In genomic region chr8:95714837-95715413, GRCm38 (mm10) we compare ENCODE assay signal across 7 mouse cellular contexts. TPM values are rescaled to one million over a fixed set of nuclear protein-coding genes. Genes with fewer than 3 reads are reported as not detected.
A peak's percentile ranks its signal among the peaks of the same experiment; 100 is the strongest.
DNase-seq lines count a peak whose midpoint lies in the region; ATAC-seq and TF ChIP-seq lines count a peak whose summit lies in the region.

No protein-coding gene starts in this region.

- H3K36me3 ChIP-seq in forebrain, embryonic 16.5 days (ENCODE audit: control insufficient read depth, insufficient read depth), result peaks cover 8% of the 10 kb centered on the region; the same call in 1 of the 2 replicates
- H3K36me3 ChIP-seq in liver, adult 2 months (ENCODE audit: control insufficient read depth, insufficient read depth, low read length), result peaks cover 15% of the 10 kb centered on the region
- peaks cover 3% of the 10 kb centered on the region for H3K36me3 ChIP-seq in stomach, embryonic 16.5 days (ENCODE audit: control insufficient read depth, insufficient read depth, low read length)

- TF ChIP-seq CTCF in liver, adult 2 months (IDR thresholded peaks at IDR 0.05; ENCODE audit: low read depth, low read length), result no peak

- 92% methylated on average over 6 of the region's 6 CpGs for WGBS in forebrain, embryonic 16.5 days
- WGBS in liver, adult 2 months, result 55% methylated on average over 6 of the region's 6 CpGs
- WGBS in stomach, embryonic 16.5 days, result 83% methylated on average over 6 of the region's 6 CpGs

- H3K79me2 ChIP-seq in liver, adult 2 months (ENCODE audit: control insufficient read depth, insufficient read depth, low read length), result no peaks in the 10 kb centered on the region

- H3K4me3 ChIP-seq in forebrain, embryonic 16.5 days (replicated peaks; ENCODE audit: low read length), result peak overlapping the region; percentile 76
- H3K4me3 ChIP-seq in liver, adult 2 months (ENCODE audit: insufficient read depth, low read depth, low read length), result no peak overlapping the region
- peak overlapping the region; percentile 86; the same call in 1 of the 2 replicates for H3K4me3 ChIP-seq in stomach, embryonic 16.5 days (replicated peaks; ENCODE audit: low read length)

- no peaks in the 10 kb centered on the region for H3K9me3 ChIP-seq in forebrain, embryonic 16.5 days (ENCODE audit: control insufficient read depth, low read length)
- H3K9me3 ChIP-seq in stomach, embryonic 16.5 days (replicated peaks; ENCODE audit: control insufficient read depth, low read length), result no peaks in the 10 kb centered on the region

- H3K27me3 ChIP-seq in forebrain, embryonic 16.5 days (replicated peaks; ENCODE audit: control insufficient read depth, insufficient read depth, low read length), result no peaks in the 10 kb centered on the region
- no peaks in the 10 kb centered on the region for H3K27me3 ChIP-seq in liver, adult 2 months (ENCODE audit: control insufficient read depth, insufficient read depth, low read length)
- H3K27me3 ChIP-seq in stomach, embryonic 16.5 days (ENCODE audit: control insufficient read depth, insufficient read depth, low read length), result no peaks in the 10 kb centered on the region

- no peak for ATAC-seq in forebrain, embryonic 16.5 days
- ATAC-seq in stomach, embryonic 16.5 days (ENCODE audit: insufficient read depth, low FRiP score), result no peak

- no peak overlapping the region for H3K27ac ChIP-seq in forebrain, embryonic 16.5 days (ENCODE audit: low read length)
- peak overlapping the region; percentile 12; the same call in 1 of the 2 replicates for H3K27ac ChIP-seq in liver, adult 2 months (replicated peaks; ENCODE audit: insufficient read depth, low read depth, low read length)
- H3K27ac ChIP-seq in stomach, embryonic 16.5 days (ENCODE audit: low read length), result no peak overlapping the region

- H3K9ac ChIP-seq in forebrain, embryonic 16.5 days (replicated peaks; ENCODE audit: low read depth, low read length), result no peak overlapping the region; the same call in 1 of the 2 replicates
- 0 out of 2 replicates have a peak overlapping the region, but pooled peaks have one; percentile 16 for H3K9ac ChIP-seq in liver, adult 2 months (ENCODE audit: low read depth, low read length)
- H3K9ac ChIP-seq in stomach, embryonic 16.5 days (ENCODE audit: low read length), result no peak overlapping the region

- DNase-seq in right cerebral cortex, adult 18-20 months, result peak; percentile 15
- DNase-seq in right cerebral cortex, postnatal 4 days, result no peak
- no peak for DNase-seq in liver, adult 2 months (ENCODE audit: extremely low read depth, low read depth, low spot score)
- DNase-seq in right cerebral cortex, postnatal 36 days (ENCODE audit: low spot score in 2 of 2), result no peak
- DNase-seq in gastrocnemius, postnatal 4 days (ENCODE audit: low spot score in 2 of 2), result no peak

- TF ChIP-seq POLR2A in liver, adult 2 months (IDR thresholded peaks at IDR 0.05; ENCODE audit: extremely low read depth, insufficient read depth, low read length), result no peak

- H3K4me2 ChIP-seq in forebrain, embryonic 16.5 days (ENCODE audit: low read length), result peak overlapping the region; percentile 95
- H3K4me2 ChIP-seq in stomach, embryonic 16.5 days (ENCODE audit: low read depth, low read length), result peak overlapping the region; percentile 69

- H3K4me1 ChIP-seq in forebrain, embryonic 16.5 days (replicated peaks; ENCODE audit: control insufficient read depth, insufficient read depth, low read length), result peaks cover 15% of the 10 kb centered on the region
- peaks cover 10% of the 10 kb centered on the region for H3K4me1 ChIP-seq in liver, adult 2 months (ENCODE audit: control insufficient read depth, insufficient read depth, low read length)
- H3K4me1 ChIP-seq in stomach, embryonic 16.5 days (ENCODE audit: control insufficient read depth, insufficient read depth, low read length), result peaks cover 10% of the 10 kb centered on the region

RNA-seq across cellular contexts. Expression of gene Setd6, which starts 0.8 kb away (rescaled TPM):
- polyA plus RNA-seq in forebrain, embryonic 16.5 days (2015; fragmentation: Nextera tagmentation; extraction: Ambion mirVana), result 28.1 and 31.2 TPM in 2 replicates
- 15.4 and 20.9 TPM in 2 replicates for total RNA-seq in liver, adult 2 months (2014; rRNA removed)
- polyA plus RNA-seq in liver, adult 2 months (2012; rRNA removed), result 8.8 and 13.0 TPM in 2 replicates
- 16.8 and 18.3 TPM in 2 replicates for polyA plus RNA-seq in stomach, embryonic 16.5 days (2015; fragmentation: Nextera tagmentation; extraction: Ambion mirVana)
- 1 to 10 TPM; 8.1 to 8.3 TPM for total RNA-seq in gastrocnemius, postnatal 4 days (2021)

RNA-seq across cellular contexts. Expression of gene Ndrg4, which starts 38.1 kb away (rescaled TPM):
- polyA plus RNA-seq in forebrain, embryonic 16.5 days (2015; fragmentation: Nextera tagmentation; extraction: Ambion mirVana), result 221 and 296 TPM in 2 replicates
- total RNA-seq in liver, adult 2 months (2014; rRNA removed), result 0.55 and 0.74 TPM in 2 replicates
- polyA plus RNA-seq in liver, adult 2 months (2012; rRNA removed), result 0.26 and 0.29 TPM in 2 replicates
- 22.2 and 24.3 TPM in 2 replicates for polyA plus RNA-seq in stomach, embryonic 16.5 days (2015; fragmentation: Nextera tagmentation; extraction: Ambion mirVana)
- 10 to 100 TPM; 13.8 to 18.5 TPM for total RNA-seq in gastrocnemius, postnatal 4 days (2021)

Comparison
In these comparisons a context has a peak if more than half of its experiments do, and no peak if none do; other contexts are left out.
1. RNA of gene Ndrg4, which starts 38.1 kb away (polyA plus RNA-seq): 221 to 296 TPM in forebrain, embryonic 16.5 days and 22.2 to 24.3 TPM in stomach, embryonic 16.5 days; 0.26 to 0.29 TPM in liver, adult 2 months; every median in the first group is over 10 times any median in the second.